Mouse (Mus musculus): Measurements from ENCODE around the gene Mief1.

GRCm38 (mm10) chr15:80280646-80281045 lies 46.8 kb downstream of the Mief1 start:
- peak; percentile 74; the same call in 1 of the 2 replicates for TF ChIP-seq CTCF (IDR thresholded peaks at IDR 0.05; ENCODE audit: borderline replicate concordance, extremely low read depth, insufficient read depth, insufficient read length)
- TF ChIP-seq POLR2A (IDR thresholded peaks at IDR 0.05; ENCODE audit: borderline replicate concordance, extremely low read depth, insufficient read depth, insufficient read length, poor library complexity, severe bottlenecking) = no peak
